Mouse (Mus musculus): ENCODE measurements around the gene Cfdp1.

DNA sequence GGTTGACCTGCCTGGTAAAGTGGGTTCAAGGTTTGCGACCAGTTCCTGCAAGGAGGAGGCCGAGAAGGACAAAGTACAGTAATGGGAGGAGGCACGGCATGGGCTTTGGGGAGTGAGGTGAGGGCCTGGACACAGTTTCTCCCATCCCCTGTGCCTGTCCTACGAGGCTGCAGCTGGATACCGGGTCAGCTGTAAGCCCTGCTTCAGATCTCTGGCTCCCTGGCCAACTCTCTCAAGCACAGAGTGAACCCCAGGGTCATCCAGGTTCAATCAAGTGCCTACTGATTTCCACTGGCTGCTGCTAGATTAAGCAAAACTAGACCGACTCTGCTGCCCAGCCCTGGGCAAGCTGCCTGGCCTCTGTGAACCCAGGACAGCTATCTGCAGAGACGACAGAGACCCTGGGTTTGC, 113.8 kb downstream of the Cfdp1 start:
- TF ChIP-seq CTCF (IDR thresholded peaks at IDR 0.05; ENCODE audit: borderline replicate concordance, extremely low read depth, insufficient read depth, insufficient read length): no peak
- no peak for TF ChIP-seq POLR2A (IDR thresholded peaks at IDR 0.05; ENCODE audit: borderline replicate concordance, extremely low read depth, insufficient read depth, insufficient read length, poor library complexity, severe bottlenecking)

All from brain, embryonic 14.5 days (tissue).